Comparison of ENCODE assay signal across 29 mouse cellular contexts in genomic region chr17:56106981-56107380, GRCm38 (mm10). TPM values are rescaled to one million over a fixed set of nuclear protein-coding genes. Genes with fewer than 3 reads are reported as not detected.
DNase-seq lines count a peak whose midpoint lies in the region; ATAC-seq and TF ChIP-seq lines count a peak whose summit lies in the region.
"Had no signal": no experiment of that assay in that cellular context is flagged by ENCODE, and none has a peak within 500 bp of the region (broad histone marks: within the 10 kb centered on the region; RNA-seq: fewer than 3 reads in every experiment).

No protein-coding gene starts in this region.

- H3K9me3 ChIP-seq in forebrain, embryonic 14.5 days (replicated peaks; ENCODE audit: control insufficient read depth, low read length), result no peaks in the 10 kb centered on the region
- H3K9me3 ChIP-seq: forebrain, embryonic 10.5 days; forebrain, embryonic 13.5 days; G1E; heart, embryonic 12.5 days; heart, embryonic 15.5 days; hindbrain, embryonic 12.5 days; hindbrain, embryonic 15.5 days had no signal

- no peak for TF ChIP-seq CTCF in gastrocnemius, adult 2 months (IDR thresholded peaks at IDR 0.05)
- no peak for TF ChIP-seq CTCF in layer of hippocampus, adult 2 months (conservative IDR thresholded peaks at IDR 0.05)

- no peak for ATAC-seq in forebrain, embryonic 14.5 days
- ATAC-seq: forebrain, embryonic 13.5 days; forebrain, postnatal 0 days; intestine, postnatal 0 days; Patski had no signal

- H3K9ac ChIP-seq in forebrain, embryonic 14.5 days (ENCODE audit: low read length), result no peak overlapping the region
- H3K9ac ChIP-seq: forebrain, embryonic 13.5 days; forebrain, postnatal 0 days; heart, embryonic 12.5 days; heart, embryonic 15.5 days; hindbrain, embryonic 12.5 days; hindbrain, embryonic 15.5 days had no signal

- H3K4me3 ChIP-seq in gastrocnemius, adult 2 months, result peak overlapping the region; percentile 85
- H3K4me3 ChIP-seq in layer of hippocampus, adult 2 months, result no peak overlapping the region
- H3K4me3 ChIP-seq in forebrain, embryonic 14.5 days (ENCODE audit: low read depth, low read length), result no peak overlapping the region
- H3K4me3 ChIP-seq: forebrain, embryonic 10.5 days; forebrain, embryonic 13.5 days; heart, embryonic 12.5 days; heart, embryonic 15.5 days; hindbrain, embryonic 12.5 days; hindbrain, embryonic 15.5 days had no signal

- intact Hi-C loops in gastrocnemius, adult 2 months (cut with DNase I), result no loop called here

- H3K27ac ChIP-seq in gastrocnemius, adult 2 months, result peak overlapping the region; percentile 100
- peak overlapping the region; percentile 90; the same call in 1 of the 2 replicates for H3K27ac ChIP-seq in layer of hippocampus, adult 2 months
- H3K27ac ChIP-seq in forebrain, embryonic 14.5 days (ENCODE audit: low read depth, low read length), result no peak overlapping the region
- H3K27ac ChIP-seq: forebrain, embryonic 10.5 days; forebrain, embryonic 13.5 days; heart, embryonic 15.5 days; hindbrain, embryonic 12.5 days; hindbrain, embryonic 15.5 days had no signal

- no peaks in the 10 kb centered on the region for H3K4me1 ChIP-seq in forebrain, embryonic 14.5 days (ENCODE audit: control insufficient read depth, insufficient read depth, low read length)
- H3K4me1 ChIP-seq: forebrain, embryonic 10.5 days; forebrain, embryonic 13.5 days; hindbrain, embryonic 12.5 days; hindbrain, embryonic 15.5 days had no signal

- H3K36me3 ChIP-seq in forebrain, embryonic 14.5 days (ENCODE audit: control insufficient read depth, insufficient read depth, low read length), result peaks cover 21% of the 10 kb centered on the region

- DNase-seq in adrenal gland, adult 2 months, result peak; percentile 23
- no peak for DNase-seq in adrenal gland, adult 18-20 months (ENCODE audit: low spot score in 2 of 2)
- DNase-seq in gastrocnemius, adult 2 months, result no peak
- no peak for DNase-seq in gastrocnemius, postnatal 10 days
- DNase-seq in layer of hippocampus, adult 2 months (ENCODE audit: low spot score in 2 of 2), result no peak
- no peak for DNase-seq in layer of hippocampus, postnatal 36 days
- no peak for DNase-seq in forebrain, embryonic 14.5 days (ENCODE audit: low spot score)
- DNase-seq: B cell, adult 2 months; cerebellum, adult 18-20 months; cerebellum, adult 9-10 months; cerebellum, postnatal 14 days; forebrain, postnatal 0 days; gastrocnemius, postnatal 36 days; heart, postnatal 10 days; kidney, adult 2 months had no signal

- 71% methylated on average over 4 of the region's 4 CpGs for WGBS in forebrain, embryonic 14.5 days

- no peaks in the 10 kb centered on the region for H3K27me3 ChIP-seq in forebrain, embryonic 14.5 days (replicated peaks; ENCODE audit: control insufficient read depth, insufficient read depth, low read length)
- H3K27me3 ChIP-seq: CH12.LX; forebrain, embryonic 13.5 days; heart, embryonic 12.5 days; heart, embryonic 15.5 days; hindbrain, embryonic 12.5 days; hindbrain, embryonic 15.5 days; Patski had no signal

- no peak overlapping the region for H3K4me2 ChIP-seq in forebrain, embryonic 14.5 days (ENCODE audit: low read length)
- H3K4me2 ChIP-seq: forebrain, embryonic 13.5 days; heart, embryonic 12.5 days; heart, embryonic 15.5 days; hindbrain, embryonic 12.5 days; hindbrain, embryonic 15.5 days had no signal

RNA-seq across cellular contexts. Expression of gene Plin4, which starts 2.6 kb away (rescaled TPM):
- total RNA-seq in adrenal gland, adult 2 months (2021), result 100 to 1,000 TPM in 1 of 2 experiments, 10 to 100 TPM in 1; 92.6 to 121 TPM
- polyA plus RNA-seq in adrenal gland, adult 2 months (2012; rRNA removed), result 100 and 184 TPM in 2 replicates
- 100 to 1,000 TPM in 1 of 2 experiments, 10 to 100 TPM in 1; 65.0 to 212 TPM for total RNA-seq in adrenal gland, adult 18-20 months (2021)
- total RNA-seq in gastrocnemius, adult 2 months (2021), result 100 to 1,000 TPM; 255 to 281 TPM
- 100 to 1,000 TPM in 1 of 2 experiments, 10 to 100 TPM in 1; 75.2 to 106 TPM for total RNA-seq in gastrocnemius, postnatal 10 days (2021)
- total RNA-seq in layer of hippocampus, adult 2 months (2021), result 10 to 100 TPM in 1 of 2 experiments, 1 to 10 TPM in 1; 7.5 to 10.1 TPM
- 1 to 10 TPM; 1.4 to 6.8 TPM for total RNA-seq in layer of hippocampus, postnatal 36 days (2021)
- 0.04 and 0.07 TPM in 2 replicates for polyA plus RNA-seq in forebrain, embryonic 14.5 days (2014; fragmentation: Nextera tagmentation; extraction: Ambion mirVana)
- total RNA-seq: granulocyte monocyte progenitor cell, adult 5-6 weeks; hematopoietic stem cell, adult 5-6 weeks had no signal
- polyA plus RNA-seq: embryonic facial prominence, embryonic 11.5 days; G1E had no signal

RNA-seq across cellular contexts. Expression of gene Plin5, which starts 10.4 kb away (rescaled TPM):
- total RNA-seq in adrenal gland, adult 2 months (2021), result 10 to 100 TPM; 59.5 to 71.9 TPM
- 42.9 and 91.7 TPM in 2 replicates for polyA plus RNA-seq in adrenal gland, adult 2 months (2012; rRNA removed)
- total RNA-seq in adrenal gland, adult 18-20 months (2021), result 10 to 100 TPM; 53.7 to 67.4 TPM
- total RNA-seq in gastrocnemius, adult 2 months (2021), result 10 to 100 TPM; 22.9 to 55.7 TPM
- 10 to 100 TPM; 19.2 to 19.9 TPM for total RNA-seq in gastrocnemius, postnatal 10 days (2021)
- under 1 TPM; 0.54 to 0.76 TPM for total RNA-seq in layer of hippocampus, adult 2 months (2021)
- under 1 TPM; 0.40 to 0.63 TPM for total RNA-seq in layer of hippocampus, postnatal 36 days (2021)
- polyA plus RNA-seq in forebrain, embryonic 14.5 days (2014; fragmentation: Nextera tagmentation; extraction: Ambion mirVana), result 0.42 and 0.67 TPM in 2 replicates
- total RNA-seq: CH12.LX; G1E; granulocyte monocyte progenitor cell, adult 5-6 weeks; hematopoietic stem cell, adult 5-6 weeks had no signal
- polyA plus RNA-seq: G1E had no signal

RNA-seq across cellular contexts. Expression of gene Lrg1, which starts 14.8 kb away (rescaled TPM):
- total RNA-seq in adrenal gland, adult 2 months (2021), result 10 to 100 TPM; 23.9 to 45.5 TPM
- 134 and 212 TPM in 2 replicates for polyA plus RNA-seq in adrenal gland, adult 2 months (2012; rRNA removed)
- total RNA-seq in adrenal gland, adult 18-20 months (2021), result 10 to 100 TPM; 21.2 to 57.7 TPM
- 10 to 100 TPM; 13.2 to 25.5 TPM for total RNA-seq in gastrocnemius, adult 2 months (2021)
- total RNA-seq in gastrocnemius, postnatal 10 days (2021), result 1 to 10 TPM; 1.4 to 3.1 TPM
- total RNA-seq in layer of hippocampus, adult 2 months (2021), result 1 to 10 TPM in 1 of 2 experiments, under 1 TPM in 1; 0.77 to 1.6 TPM
- 1 to 10 TPM in 1 of 2 experiments, under 1 TPM in 1; 0.40 to 1.7 TPM for total RNA-seq in layer of hippocampus, postnatal 36 days (2021)
- not detected in 2 replicates for polyA plus RNA-seq in forebrain, embryonic 14.5 days (2014; fragmentation: Nextera tagmentation; extraction: Ambion mirVana)
- total RNA-seq: CH12.LX; forebrain, postnatal 0 days; G1E had no signal
- polyA plus RNA-seq: embryonic facial prominence, embryonic 11.5 days; forebrain, embryonic 10.5 days; forebrain, embryonic 13.5 days; G1E; heart, embryonic 12.5 days; intestine, embryonic 14.5 days had no signal

RNA-seq across cellular contexts. Expression of gene Hdgfl2, which starts 27.5 kb away (rescaled TPM):
- total RNA-seq in adrenal gland, adult 2 months (2021), result 10 to 100 TPM; 52.7 to 63.7 TPM
- polyA plus RNA-seq in adrenal gland, adult 2 months (2012; rRNA removed), result 93.5 and 97.9 TPM in 2 replicates
- total RNA-seq in adrenal gland, adult 18-20 months (2021), result 10 to 100 TPM; 53.9 to 67.0 TPM
- 10 to 100 TPM; 23.8 to 26.3 TPM for total RNA-seq in gastrocnemius, adult 2 months (2021)
- total RNA-seq in gastrocnemius, postnatal 10 days (2021), result 10 to 100 TPM; 37.7 to 45.7 TPM
- 100 to 1,000 TPM; 122 to 135 TPM for total RNA-seq in layer of hippocampus, adult 2 months (2021)
- 100 to 1,000 TPM; 115 to 121 TPM for total RNA-seq in layer of hippocampus, postnatal 36 days (2021)
- polyA plus RNA-seq in forebrain, embryonic 14.5 days (2014; fragmentation: Nextera tagmentation; extraction: Ambion mirVana), result 81.5 and 109 TPM in 2 replicates

RNA-seq across cellular contexts. Expression of gene Ubxn6, which starts 32.2 kb away (rescaled TPM):
- 10 to 100 TPM; 83.2 to 83.8 TPM for total RNA-seq in adrenal gland, adult 2 months (2021)
- 67.8 and 91.2 TPM in 2 replicates for polyA plus RNA-seq in adrenal gland, adult 2 months (2012; rRNA removed)
- 10 to 100 TPM; 63.6 to 77.6 TPM for total RNA-seq in adrenal gland, adult 18-20 months (2021)
- 10 to 100 TPM; 55.6 to 64.3 TPM for total RNA-seq in gastrocnemius, adult 2 months (2021)
- 10 to 100 TPM; 37.8 to 39.0 TPM for total RNA-seq in gastrocnemius, postnatal 10 days (2021)
- total RNA-seq in layer of hippocampus, adult 2 months (2021), result 10 to 100 TPM; 82.9 to 89.3 TPM
- total RNA-seq in layer of hippocampus, postnatal 36 days (2021), result 10 to 100 TPM; 84.6 to 87.3 TPM
- 68.8 and 83.7 TPM in 2 replicates for polyA plus RNA-seq in forebrain, embryonic 14.5 days (2014; fragmentation: Nextera tagmentation; extraction: Ambion mirVana)

Comparison
In these comparisons a context has a peak if more than half of its experiments do, and no peak if none do; other contexts are left out.
1. RNA of gene Plin4, which starts 2.6 kb away (total RNA-seq): 255 to 281 TPM in gastrocnemius, adult 2 months, 65.0 to 212 TPM in adrenal gland, adult 18-20 months, 92.6 to 121 TPM in adrenal gland, adult 2 months and 75.2 to 106 TPM in gastrocnemius, postnatal 10 days; 7.5 to 10.1 TPM in layer of hippocampus, adult 2 months and 1.4 to 6.8 TPM in layer of hippocampus, postnatal 36 days; every median in the first group is over 4 times any median in the second.
2. RNA of gene Plin5, which starts 10.4 kb away (total RNA-seq): 59.5 to 71.9 TPM in adrenal gland, adult 2 months, 53.7 to 67.4 TPM in adrenal gland, adult 18-20 months, 22.9 to 55.7 TPM in gastrocnemius, adult 2 months and 19.2 to 19.9 TPM in gastrocnemius, postnatal 10 days; 0.54 to 0.76 TPM in layer of hippocampus, adult 2 months and 0.40 to 0.63 TPM in layer of hippocampus, postnatal 36 days; every median in the first group is over 10 times any median in the second.